Mouse (Mus musculus) lung, embryonic 14.5 days (tissue): ENCODE data around the gene Gm43064. TPM values are rescaled to one million over a fixed set of nuclear protein-coding genes. Genes with fewer than 3 reads are reported as not detected.
"Not testable (repeated sequence)": the region's sequence is repeated elsewhere in the genome, so short reads cannot be mapped to it uniquely, and the experiment has no call there.

ENCODE experiments used
- ATAC-seq: fragments of 200-750 bp; cut with Nextera tagmentation; 2 replicates; pipeline ENCODE4 v1.8.0; 2017; ENCODE audit warnings: mild to moderate bottlenecking, moderate TSS enrichment, moderate library complexity; ENCODE audit not compliant: insufficient read depth
- DNase-seq: peaks from one replicate; pipeline ENCODE4 v3.0.0-alpha.2; 2015
- H3K27ac ChIP-seq: fragments of 300-500 bp; sonication (generic); 2 replicates; pipeline ENCODE4 v1.5.1; 2014; ENCODE audit warnings: low read depth, mild to moderate bottlenecking, moderate library complexity
- H3K27me3 ChIP-seq: fragments of 300-500 bp; sonication (generic); 2 replicates; pipeline ENCODE4 v1.6.1; 2014; ENCODE audit warnings: low read length, control low read depth; ENCODE audit not compliant: insufficient read depth
- H3K36me3 ChIP-seq: fragments of 300-500 bp; sonication (generic); 2 replicates; pipeline ENCODE4 v1.6.1; 2014; ENCODE audit warnings: control low read depth; ENCODE audit not compliant: insufficient read depth
- H3K4me1 ChIP-seq: fragments of 300-500 bp; sonication (generic); 2 replicates; pipeline ENCODE4 v1.6.1; 2014; ENCODE audit warnings: antibody characterized with exemption, control low read depth; ENCODE audit not compliant: insufficient read depth
- H3K4me2 ChIP-seq: fragments of 300-500 bp; sonication (generic); 2 replicates; pipeline ENCODE4 v1.6.1; 2014; ENCODE audit warnings: mild to moderate bottlenecking
- H3K4me3 ChIP-seq: fragments of 300-500 bp; sonication (generic); 2 replicates; pipeline ENCODE4 v1.5.1; 2014; ENCODE audit warnings: low read depth, low read length
- H3K9ac ChIP-seq: fragments of 300-500 bp; sonication (generic); 2 replicates; pipeline ENCODE4 v1.6.1; 2014
- H3K9me3 ChIP-seq: fragments of 300-500 bp; sonication (generic); 2 replicates; pipeline ENCODE4 v1.6.1; 2016; ENCODE audit warnings: low read depth, low read length, control low read depth
- CTCF ChIP-seq: IDR thresholded peaks from 2 replicates; pipeline ENCODE4 v1.5.1; 2016; ENCODE audit warnings: antibody characterized with exemption, low read depth
- WGBS: fragments of 180-500 bp; shearing (Covaris S2); extraction: QIAGEN DNeasy Blood & Tissue Kit; methylation state at CpG from one replicate; pipeline ENCODE4 v1.1.7; 2014; 5-methylcytosine and 5-hydroxymethylcytosine counted together
- polyA plus RNA-seq: library from polyadenylated mRNA; unstranded; fragments of >200 nt; fragmentation: Nextera tagmentation; extraction: Ambion mirVana; gene quantifications from 2 replicates; pipeline ENCODE4 v1.2.1, GENCODE M21; 2014

Gm43064 gene
- polyA plus RNA-seq, 1 experiment from 2014 or later, result 0.21 TPM

- not testable (repeated sequence) for H3K9me3 ChIP-seq, H3K4me3 ChIP-seq, H3K27ac ChIP-seq, H3K36me3 ChIP-seq, H3K27me3 ChIP-seq, H3K9ac ChIP-seq, ATAC-seq, H3K4me1 ChIP-seq, H3K4me2 ChIP-seq
- WGBS, result 72% methylated on average over 1 of the region's 1 CpGs
- DNase-seq, result peak; percentile 29
- TF ChIP-seq CTCF, result peak; percentile 31
These were observed 21.3 kb downstream of the Gm43064 start for GRCm38 (mm10) chr3:103830681-103831080.

- ATAC-seq (no peak), DNase-seq (no peak)
- TF ChIP-seq CTCF, result no peak
- Histone ChIP-seq H3K36me3 (no peaks in the 10 kb centered on the region), H3K27ac (no peak overlapping the region), H3K4me2 (no peak overlapping the region), H3K9me3 (no peaks in the 10 kb centered on the region), H3K4me1 (no peaks in the 10 kb centered on the region), H3K27me3 (no peaks in the 10 kb centered on the region), H3K9ac (no peak overlapping the region), H3K4me3 (no peak overlapping the region)
- 84% methylated on average over 7 of the region's 7 CpGs for WGBS
These were observed 21.8 kb downstream of the Gm43064 start for GRCm38 (mm10) chr3:103831146-103831545.

GRCm38 (mm10) chr3:103832426-103832825, 23.1 kb downstream of the Gm43064 start, which contains the start of gene Bcl2l15:
TSS of gene Bcl2l15 (plus strand) at chr3:103832601.
- Histone ChIP-seq H3K4me2 (no peak within 1 kb of the TSS), H3K27me3 (no peaks in the 10 kb centered on the region), H3K9me3 (no peaks in the 10 kb centered on the region), H3K4me1 (no peaks in the 10 kb centered on the region), H3K36me3 (no peaks in the 10 kb centered on the region), H3K27ac (no peak within 1 kb of the TSS), H3K4me3 (no peak within 1 kb of the TSS), H3K9ac (no peak within 1 kb of the TSS)
- ATAC-seq, result no peak
- no peak for TF ChIP-seq CTCF
- no peak for DNase-seq

- 88% methylated on average over 2 of the region's 2 CpGs for WGBS
- Histone ChIP-seq H3K4me2 (no peak overlapping the region), H3K9ac (no peak overlapping the region), H3K4me1 (no peaks in the 10 kb centered on the region), H3K27ac (no peak overlapping the region), H3K36me3 (no peaks in the 10 kb centered on the region), H3K9me3 (no peaks in the 10 kb centered on the region), H3K27me3 (no peaks in the 10 kb centered on the region), H3K4me3 (no peak overlapping the region)
- no peak for DNase-seq
- TF ChIP-seq CTCF, result no peak
- ATAC-seq, result no peak
These were observed 24.6 kb downstream of the Gm43064 start for GRCm38 (mm10) chr3:103834001-103834400.

- WGBS, result 72% methylated on average over 6 of the region's 6 CpGs
- Histone ChIP-seq H3K36me3 (no peaks in the 10 kb centered on the region), H3K9ac (no peak overlapping the region), H3K4me3 (no peak overlapping the region), H3K27ac (no peak overlapping the region), H3K4me1 (no peaks in the 10 kb centered on the region), H3K27me3 (no peaks in the 10 kb centered on the region), H3K4me2 (no peak overlapping the region), H3K9me3 (no peaks in the 10 kb centered on the region)
- TF ChIP-seq CTCF, result no peak
- DNase-seq, result no peak
- no peak for ATAC-seq
These were observed 26.0 kb downstream of the Gm43064 start for GRCm38 (mm10) chr3:103835272-103835950.

- H3K36me3 ChIP-seq, result no peaks in the 10 kb centered on the region
- no peaks in the 10 kb centered on the region for H3K9me3 ChIP-seq
- no peaks in the 10 kb centered on the region for H3K27me3 ChIP-seq
- DNase-seq (no peak), ATAC-seq (no peak)
- H3K4me2 ChIP-seq, result no peak overlapping the region
- H3K9ac ChIP-seq, result no peak overlapping the region
- TF ChIP-seq CTCF, result no peak
- H3K4me3 ChIP-seq, result no peak overlapping the region
- WGBS, result 71% methylated on average over 10 of the region's 10 CpGs
- H3K4me1 ChIP-seq, result no peaks in the 10 kb centered on the region
- H3K27ac ChIP-seq, result no peak overlapping the region
These were observed 26.6 kb downstream of the Gm43064 start for GRCm38 (mm10) chr3:103835951-103836310.

- Histone ChIP-seq H3K4me1 (no peaks in the 10 kb centered on the region), H3K36me3 (no peaks in the 10 kb centered on the region), H3K27ac (no peak overlapping the region), H3K9ac (no peak overlapping the region), H3K9me3 (no peaks in the 10 kb centered on the region), H3K27me3 (no peaks in the 10 kb centered on the region), H3K4me3 (no peak overlapping the region), H3K4me2 (no peak overlapping the region)
- no peak for TF ChIP-seq CTCF
- ATAC-seq (no peak), DNase-seq (no peak)
- 88% methylated on average over 5 of the region's 5 CpGs for WGBS
These were observed 27.1 kb downstream of the Gm43064 start for GRCm38 (mm10) chr3:103836453-103836852.
